Mouse (Mus musculus) heart, postnatal 0 days (tissue): Measurements from ENCODE around the gene Rnaset2b. TPM values are rescaled to one million over a fixed set of nuclear protein-coding genes. Genes with fewer than 3 reads are reported as not detected.
"Not testable (repeated sequence)": the region's sequence is repeated elsewhere in the genome, so short reads cannot be mapped to it uniquely, and the experiment has no call there.

Experiments
- ATAC-seq: fragments of 200-750 bp; cut with Nextera tagmentation; 2 replicates; pipeline ENCODE4 v1.8.0; 2017; ENCODE audit warnings: low read depth, moderate number of reproducible peaks, moderate library complexity; ENCODE audit not compliant: insufficient read depth
- DNase-seq: peaks from one replicate; pipeline ENCODE4 v3.0.0-alpha.2; 2016; ENCODE audit warnings: low spot score
- H3K27ac ChIP-seq: fragments of 300-500 bp; sonication (generic); 2 replicates; pipeline ENCODE4 v1.5.1; 2014; ENCODE audit warnings: low read depth, mild to moderate bottlenecking
- H3K27me3 ChIP-seq: fragments of 300-500 bp; sonication (generic); 2 replicates; pipeline ENCODE4 v1.6.1; 2014; ENCODE audit warnings: low read length, mixed read lengths; ENCODE audit not compliant: control insufficient read depth, insufficient read depth
- H3K36me3 ChIP-seq: fragments of 300-500 bp; sonication (generic); replicated peaks from 2 replicates; pipeline ENCODE4 v1.6.1; 2014; ENCODE audit warnings: low read length, mixed read lengths; ENCODE audit not compliant: control insufficient read depth, insufficient read depth
- H3K4me1 ChIP-seq: fragments of 300-500 bp; sonication (generic); 2 replicates; pipeline ENCODE4 v1.6.1; 2014; ENCODE audit warnings: antibody characterized with exemption; ENCODE audit not compliant: control insufficient read depth, insufficient read depth
- H3K4me2 ChIP-seq: fragments of 300-500 bp; sonication (generic); 2 replicates; pipeline ENCODE4 v1.6.1; 2014; ENCODE audit warnings: low read depth, mild to moderate bottlenecking, low read length, moderate library complexity
- H3K4me3 ChIP-seq: fragments of 300-500 bp; sonication (generic); 2 replicates; pipeline ENCODE4 v1.5.1; 2014; ENCODE audit warnings: low read depth, low read length
- H3K9ac ChIP-seq: fragments of 300-500 bp; sonication (generic); replicated peaks from 2 replicates; pipeline ENCODE4 v1.6.1; 2014; ENCODE audit warnings: low read depth, low read length, mixed read lengths
- H3K9me3 ChIP-seq: fragments of 300-500 bp; sonication (generic); replicated peaks from 2 replicates; pipeline ENCODE4 v1.6.1; 2016; ENCODE audit warnings: low read length; ENCODE audit not compliant: control insufficient read depth
- CTCF ChIP-seq: IDR thresholded peaks from 2 replicates; pipeline ENCODE4 v1.5.1; 2016; ENCODE audit warnings: antibody characterized with exemption, control low read depth, low read depth
- WGBS: fragments of 180-500 bp; shearing (Covaris S2); extraction: QIAGEN DNeasy Blood & Tissue Kit; methylation state at CpG from one replicate; pipeline ENCODE4 v1.1.7; 2014; 5-methylcytosine and 5-hydroxymethylcytosine counted together
- polyA plus RNA-seq: library from polyadenylated mRNA; unstranded; fragments of >200 nt; fragmentation: Nextera tagmentation; extraction: Ambion mirVana; gene quantifications from 2 replicates; pipeline ENCODE4 v1.2.1, GENCODE M21; 2015
- total RNA-seq: library from RNA; depleted of rRNA; stranded (reverse); fragments of >200 nt; gene quantifications from 2 replicates; pipeline ENCODE4 v1.2.3, GENCODE M21; 2014; ENCODE audit warnings: low replicate concordance

Gene Rnaset2b
- total and polyA plus RNA-seq, 2 experiments from 2014 or later: 142 to 331 TPM

DNA sequence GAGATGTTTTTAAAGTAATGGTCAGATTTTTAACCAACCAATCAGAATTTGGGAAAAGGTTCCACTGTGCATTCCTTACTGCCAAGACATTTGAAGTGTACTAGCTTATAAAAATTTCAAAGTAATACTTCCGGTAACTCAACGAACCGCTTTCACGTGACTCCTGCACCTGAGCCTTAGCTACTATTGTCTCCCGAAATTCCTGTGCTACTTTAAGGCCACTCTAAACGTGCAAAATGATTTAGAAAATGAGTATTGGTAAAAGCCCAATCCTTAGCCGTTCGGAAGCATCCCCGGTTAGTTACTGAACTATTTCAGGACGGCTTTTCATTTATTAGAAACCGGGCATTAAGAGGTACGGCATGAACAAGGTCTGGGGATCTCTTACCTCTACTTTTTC lies 10.1 kb upstream of the Rnaset2b start:
- H3K27me3 ChIP-seq, H3K9ac ChIP-seq, H3K36me3 ChIP-seq, H3K9me3 ChIP-seq, DNase-seq, H3K4me1 ChIP-seq, ATAC-seq, H3K27ac ChIP-seq: not testable (repeated sequence)
- H3K4me2 ChIP-seq: peak overlapping the region; percentile 54
- peak overlapping the region; percentile 56 for H3K4me3 ChIP-seq
- WGBS: under 1% methylated on average over 10 of the region's 12 CpGs

DNA sequence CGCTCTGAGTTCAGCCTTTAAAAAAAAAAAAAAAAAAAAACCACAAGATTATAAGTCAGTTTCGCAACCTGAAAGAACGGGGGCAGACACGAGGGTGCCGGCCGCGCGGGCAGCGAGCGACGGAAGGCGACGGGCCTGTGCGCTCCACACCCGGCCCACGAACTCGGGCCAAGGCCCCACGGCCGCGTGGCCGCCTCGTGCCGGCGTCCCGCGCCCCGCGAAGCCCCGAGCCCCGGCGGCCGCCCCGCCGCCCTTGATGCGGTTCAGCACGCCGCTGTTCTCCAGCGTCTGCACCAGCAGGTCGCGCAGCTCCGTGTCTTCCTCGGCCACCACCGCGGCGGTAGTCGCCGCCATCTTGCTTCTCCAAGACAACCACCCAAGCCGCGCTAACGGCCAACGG lies 9.7 kb upstream of the Rnaset2b start, which contains the start of gene Tagap1:
TSS of gene Tagap1 (minus strand) at position 381 of the 400 bp plus-strand sequence.
- H3K4me1 ChIP-seq, H3K9me3 ChIP-seq, H3K9ac ChIP-seq, H3K36me3 ChIP-seq, H3K27me3 ChIP-seq, ATAC-seq, DNase-seq: not testable (repeated sequence)
- Histone ChIP-seq H3K4me2 (peak within 1 kb of the TSS; percentile 54), H3K4me3 (peak within 1 kb of the TSS; percentile 56), H3K27ac (peak within 1 kb of the TSS; percentile 75)
- WGBS: 1% methylated on average over 39 of the region's 51 CpGs

DNA sequence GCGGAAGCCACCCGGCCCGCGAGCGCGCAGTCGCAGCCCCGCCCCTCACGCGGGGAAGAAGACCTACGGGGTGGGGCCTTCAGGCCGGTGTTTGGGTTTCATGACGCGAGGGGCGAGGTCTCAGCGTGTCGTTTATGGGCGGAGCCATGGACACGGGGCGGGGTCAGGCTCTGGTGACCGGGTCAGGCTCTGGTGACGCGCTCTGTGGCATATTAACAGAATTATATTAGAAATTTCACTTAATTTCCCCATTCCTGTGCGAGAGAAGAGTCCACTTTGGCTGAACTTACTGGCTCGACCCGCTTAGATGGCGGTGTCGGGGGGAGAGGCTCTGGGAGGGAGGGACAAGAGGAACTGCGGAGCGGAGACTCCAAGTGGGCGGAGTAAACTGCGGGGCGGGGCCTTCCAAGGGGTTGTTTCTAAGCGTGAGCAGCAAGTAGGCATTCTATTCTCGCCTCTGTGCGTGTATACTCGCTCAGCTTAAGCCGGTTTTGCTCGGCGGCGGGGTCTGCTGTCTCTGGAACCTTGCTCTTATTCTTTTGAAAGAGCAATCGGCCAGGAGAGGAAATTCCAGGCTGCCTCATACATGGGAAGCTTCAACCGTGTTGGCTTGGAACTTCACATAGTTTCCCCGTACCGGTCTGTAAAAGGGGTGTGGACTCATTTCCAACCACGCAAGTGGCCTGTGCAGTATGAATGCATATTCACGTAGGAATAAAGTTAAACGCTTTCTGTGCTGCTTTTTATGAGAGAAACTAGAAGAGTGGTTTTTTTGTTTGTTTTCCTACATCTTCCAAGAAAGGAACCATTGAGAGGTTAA lies 9.0 kb upstream of the Rnaset2b start:
- not testable (repeated sequence) for H3K9me3 ChIP-seq, H3K36me3 ChIP-seq, H3K27me3 ChIP-seq, H3K4me1 ChIP-seq, H3K9ac ChIP-seq
- peak overlapping the region; percentile 70 for H3K27ac ChIP-seq
- peak overlapping the region; percentile 51 for H3K4me2 ChIP-seq
- peak overlapping the region; percentile 56 for H3K4me3 ChIP-seq
- DNase-seq: peak; percentile 5
- peak; percentile 97 for ATAC-seq
- 2% methylated on average over 16 of the region's 48 CpGs for WGBS

DNA sequence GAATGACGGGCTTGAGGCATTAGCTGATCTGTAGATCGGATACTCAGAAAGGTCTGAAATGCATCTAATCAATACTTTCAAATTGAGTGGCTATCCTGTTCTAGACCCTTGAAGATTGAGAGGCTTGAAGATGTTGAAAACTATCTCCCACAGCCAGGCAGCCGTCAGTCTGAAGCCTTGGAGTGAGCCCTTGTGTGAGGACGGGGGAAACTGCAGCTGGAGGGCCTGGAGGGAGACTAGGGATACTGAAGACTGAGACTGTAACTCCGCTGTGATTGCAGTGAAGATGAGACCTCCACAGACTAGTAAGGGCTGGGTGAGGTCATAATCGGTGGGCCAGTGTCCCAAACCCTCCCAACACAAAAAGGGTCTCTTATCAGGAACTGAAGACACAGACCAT lies 8.1 kb upstream of the Rnaset2b start:
- H3K9ac ChIP-seq, H3K4me3 ChIP-seq, H3K27ac ChIP-seq, ATAC-seq, H3K9me3 ChIP-seq, H3K4me1 ChIP-seq, H3K36me3 ChIP-seq, H3K4me2 ChIP-seq, DNase-seq, H3K27me3 ChIP-seq: not testable (repeated sequence)
- 73% methylated on average over 3 of the region's 6 CpGs for WGBS

DNA sequence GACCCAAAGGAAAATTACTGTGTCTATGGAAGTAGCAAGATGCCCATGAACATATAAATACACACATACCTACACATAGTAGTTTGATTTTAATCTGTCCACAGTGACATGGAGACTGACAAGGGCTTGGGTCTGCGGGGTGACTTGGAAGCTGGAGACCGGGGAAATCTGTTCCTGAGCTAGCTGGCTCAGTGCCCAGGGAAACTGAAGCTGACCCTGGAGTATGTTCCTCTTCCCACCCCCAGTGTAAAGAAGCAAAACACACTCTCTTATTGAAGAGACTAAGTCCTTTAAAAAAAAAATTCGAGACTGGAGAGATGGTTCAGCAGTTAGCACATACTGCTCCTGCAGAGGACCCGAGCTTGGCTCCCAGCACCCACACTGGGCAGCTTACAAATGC lies 7.5 kb upstream of the Rnaset2b start:
- 33% methylated on average over 4 of the region's 4 CpGs for WGBS
- H3K27ac ChIP-seq, H3K27me3 ChIP-seq, H3K4me1 ChIP-seq, H3K4me3 ChIP-seq, H3K9me3 ChIP-seq, H3K36me3 ChIP-seq, H3K4me2 ChIP-seq, H3K9ac ChIP-seq, ATAC-seq: not testable (repeated sequence)
- DNase-seq: peak; percentile 5

DNA sequence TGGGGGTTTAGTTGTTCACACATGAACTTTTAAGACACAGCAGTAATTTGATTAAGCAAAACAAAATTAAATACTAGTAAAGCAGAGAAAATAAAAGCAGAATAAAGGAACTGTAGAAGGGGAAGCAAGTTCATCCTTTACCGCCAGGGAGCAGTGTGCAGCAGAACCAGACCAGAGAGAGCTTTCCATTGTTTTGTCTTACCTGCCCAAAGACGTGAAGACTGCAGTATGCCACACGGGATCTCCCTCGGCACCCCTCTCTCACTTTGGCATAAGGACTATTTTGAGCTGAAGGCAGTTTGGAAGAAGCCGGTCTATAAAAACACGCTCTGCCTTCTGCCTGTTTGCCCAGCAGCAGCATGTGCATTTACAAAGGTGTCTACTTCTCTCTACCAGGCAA lies 5.1 kb upstream of the Rnaset2b start:
- ATAC-seq, H3K4me3 ChIP-seq, H3K27me3 ChIP-seq, H3K27ac ChIP-seq, H3K4me1 ChIP-seq, H3K4me2 ChIP-seq, H3K9ac ChIP-seq, H3K36me3 ChIP-seq, H3K9me3 ChIP-seq: not testable (repeated sequence)
- DNase-seq: peak; percentile 9
- WGBS: 12% methylated on average over 5 of the region's 6 CpGs
- TF ChIP-seq CTCF: peak; percentile 52

DNA sequence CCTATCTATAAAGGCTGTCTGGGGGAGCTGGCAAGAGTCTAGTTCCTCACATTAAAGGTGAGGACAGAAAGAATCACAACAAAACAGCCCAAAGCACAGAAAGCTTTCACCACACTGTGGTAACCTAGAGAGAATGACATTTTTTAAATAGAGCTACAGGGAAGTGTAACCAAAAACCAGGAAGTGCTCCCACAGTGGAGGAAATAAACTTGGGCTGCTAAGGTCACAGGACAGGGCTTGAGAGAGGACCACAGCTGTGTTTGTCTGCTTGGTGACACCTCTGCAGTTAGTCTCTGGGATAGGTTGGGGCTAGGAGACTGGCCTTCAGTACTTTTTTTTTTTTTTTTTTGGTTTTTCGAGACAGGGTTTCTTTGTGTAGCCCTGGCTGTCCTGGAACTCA lies 2.8 kb upstream of the Rnaset2b start:
- H3K4me3 ChIP-seq, H3K4me1 ChIP-seq, H3K4me2 ChIP-seq, DNase-seq, ATAC-seq, H3K36me3 ChIP-seq, H3K9ac ChIP-seq, H3K27ac ChIP-seq, H3K9me3 ChIP-seq, H3K27me3 ChIP-seq: not testable (repeated sequence)
- 33% methylated on average over 1 of the region's 1 CpGs for WGBS

DNA sequence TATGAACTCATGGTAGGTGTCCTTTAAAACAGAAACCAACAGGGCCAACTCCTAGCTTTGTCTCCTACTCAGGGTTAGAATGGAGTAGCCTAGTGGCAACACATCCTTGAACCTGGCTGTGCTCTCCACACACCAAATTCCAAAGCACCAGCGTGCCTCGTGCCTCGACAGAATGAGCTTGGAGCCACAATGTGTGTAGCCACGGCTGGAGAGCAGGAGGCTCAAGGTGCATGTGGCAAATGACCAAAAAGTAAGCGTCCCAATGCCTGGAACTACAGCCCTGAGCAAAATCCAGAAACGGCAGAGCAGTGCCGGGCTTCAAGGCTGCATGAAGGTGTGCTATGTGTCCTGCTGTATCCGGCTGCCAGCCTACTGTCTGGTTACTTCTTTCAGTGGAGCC lies 804 bp downstream of the Rnaset2b start:
- DNase-seq, H3K27me3 ChIP-seq, H3K4me2 ChIP-seq, H3K9ac ChIP-seq, H3K4me3 ChIP-seq, ATAC-seq, H3K9me3 ChIP-seq, H3K36me3 ChIP-seq, H3K27ac ChIP-seq, H3K4me1 ChIP-seq: not testable (repeated sequence)
- 69% methylated on average over 8 of the region's 8 CpGs for WGBS
